Mouse (Mus musculus) midbrain, postnatal 0 days (tissue): ENCODE data around the gene Trak1. TPM values are rescaled to one million over a fixed set of nuclear protein-coding genes. Genes with fewer than 3 reads are reported as not detected.
A peak's percentile ranks its signal among the peaks of the same experiment; 100 is the strongest.

Experiments
- ATAC-seq: fragments of 200-750 bp; cut with Nextera tagmentation; 2 replicates; pipeline ENCODE4 v1.8.0; 2017; ENCODE audit warnings: moderate number of reproducible peaks, mild to moderate bottlenecking, moderate TSS enrichment, moderate library complexity; ENCODE audit not compliant: low FRiP score
- DNase-seq: peaks from one replicate; pipeline ENCODE4 v3.0.0-alpha.2; 2015; ENCODE audit warnings: low spot score
- H3K27ac ChIP-seq: fragments of 300-500 bp; sonication (generic); 2 replicates; pipeline ENCODE4 v1.5.1; 2014; ENCODE audit warnings: low read depth, mild to moderate bottlenecking, low read length, mixed read lengths
- H3K27me3 ChIP-seq: fragments of 300-500 bp; sonication (generic); 2 replicates; pipeline ENCODE4 v1.6.1; 2014; ENCODE audit warnings: low read length, control low read depth, mixed read lengths; ENCODE audit not compliant: insufficient read depth
- H3K36me3 ChIP-seq: fragments of 300-500 bp; sonication (generic); 2 replicates; pipeline ENCODE4 v1.6.1; 2014; ENCODE audit warnings: low read length, control low read depth, mixed read lengths; ENCODE audit not compliant: insufficient read depth
- H3K4me1 ChIP-seq: fragments of 300-500 bp; sonication (generic); 2 replicates; pipeline ENCODE4 v1.6.1; 2014; ENCODE audit warnings: mild to moderate bottlenecking, control low read depth, antibody characterized with exemption, low read length, mixed read lengths; ENCODE audit not compliant: insufficient read depth
- H3K4me2 ChIP-seq: fragments of 300-500 bp; sonication (generic); 2 replicates; pipeline ENCODE4 v1.6.1; 2014; ENCODE audit warnings: low read depth, mild to moderate bottlenecking, low read length, mixed read lengths; ENCODE audit not compliant: poor library complexity, severe bottlenecking
- H3K4me3 ChIP-seq: fragments of 300-500 bp; sonication (generic); 2 replicates; pipeline ENCODE4 v1.5.1; 2014; ENCODE audit warnings: low read depth, mild to moderate bottlenecking, low read length, moderate library complexity
- H3K9ac ChIP-seq: fragments of 300-500 bp; sonication (generic); replicated peaks from 2 replicates; pipeline ENCODE4 v1.6.1; 2014; ENCODE audit warnings: mild to moderate bottlenecking, low read length, moderate library complexity, mixed read lengths; ENCODE audit not compliant: poor library complexity, severe bottlenecking
- H3K9me3 ChIP-seq: fragments of 300-500 bp; sonication (generic); 2 replicates; pipeline ENCODE4 v1.6.1; 2016; ENCODE audit warnings: low read length, control low read depth
- CTCF ChIP-seq: IDR thresholded peaks from 2 replicates; pipeline ENCODE4 v1.5.1; 2016; ENCODE audit warnings: antibody characterized with exemption, mild to moderate bottlenecking
- WGBS: fragments of 180-500 bp; shearing (Covaris S2); extraction: QIAGEN DNeasy Blood & Tissue Kit; methylation state at CpG from one replicate; pipeline ENCODE4 v1.1.7; 2014; 5-methylcytosine and 5-hydroxymethylcytosine counted together
- polyA plus RNA-seq: library from polyadenylated mRNA; unstranded; fragments of >200 nt; fragmentation: Nextera tagmentation; extraction: Ambion mirVana; gene quantifications from 2 replicates; pipeline ENCODE4 v1.2.1, GENCODE M21; 2015
- total RNA-seq: library from RNA; depleted of rRNA; stranded (reverse); fragments of >200 nt; gene quantifications from 2 replicates; pipeline ENCODE4 v1.2.3, GENCODE M21; 2014

Trak1 gene
- total and polyA plus RNA-seq, 2 experiments from 2014 or later: 61.6 to 154 TPM

- TF ChIP-seq CTCF: no peak
- 18% methylated on average over 29 of the region's 29 CpGs for WGBS
- H3K27me3 ChIP-seq: no peaks in the 10 kb centered on the region
- H3K4me3 ChIP-seq: peak overlapping the region; percentile 36
- H3K9ac ChIP-seq: peak overlapping the region; percentile 36; the same call in 1 of the 2 replicates
- H3K4me2 ChIP-seq: peak overlapping the region; percentile 60
- no peaks in the 10 kb centered on the region for H3K36me3 ChIP-seq
- no peaks in the 10 kb centered on the region for H3K4me1 ChIP-seq
- peak; percentile 72; the same call in 1 of the 2 replicates for ATAC-seq
- H3K9me3 ChIP-seq: no peaks in the 10 kb centered on the region
- no peak overlapping the region for H3K27ac ChIP-seq
- peak; percentile 69 for DNase-seq
Measured at GRCm38 (mm10) chr9:121285341-121286324, 11.7 kb upstream of the Trak1 start.

GRCm38 (mm10) chr9:121286325-121286901, 10.9 kb upstream of the Trak1 start:
- Histone ChIP-seq H3K4me2 (peak overlapping the region; percentile 60), H3K4me3 (peak overlapping the region; percentile 36), H3K27me3 (no peaks in the 10 kb centered on the region), H3K27ac (no peak overlapping the region), H3K36me3 (no peaks in the 10 kb centered on the region), H3K9me3 (no peaks in the 10 kb centered on the region), H3K9ac (0 out of 2 replicates have a peak overlapping the region, but pooled peaks have one; percentile 36), H3K4me1 (no peaks in the 10 kb centered on the region)
- WGBS: 73% methylated on average over 3 of the region's 3 CpGs
- no peak for TF ChIP-seq CTCF
- DNase-seq: no peak
- ATAC-seq: no peak

GRCm38 (mm10) chr9:121291275-121291674, 6.0 kb upstream of the Trak1 start:
- TF ChIP-seq CTCF: no peak
- H3K36me3 ChIP-seq: no peaks in the 10 kb centered on the region
- ATAC-seq (no peak), DNase-seq (no peak)
- no peaks in the 10 kb centered on the region for H3K27me3 ChIP-seq
- H3K9me3 ChIP-seq: no peaks in the 10 kb centered on the region
- no peaks in the 10 kb centered on the region for H3K4me1 ChIP-seq
- no peak overlapping the region for H3K4me2 ChIP-seq
- H3K27ac ChIP-seq: no peak overlapping the region
- no peak overlapping the region for H3K9ac ChIP-seq
- no peak overlapping the region for H3K4me3 ChIP-seq
- 73% methylated on average over 2 of the region's 2 CpGs for WGBS

- Histone ChIP-seq H3K9me3 (no peaks in the 10 kb centered on the region), H3K36me3 (no peaks in the 10 kb centered on the region), H3K4me2 (no peak overlapping the region), H3K4me1 (peaks cover 1% of the 10 kb centered on the region), H3K27ac (no peak overlapping the region), H3K9ac (no peak overlapping the region), H3K4me3 (no peak overlapping the region), H3K27me3 (no peaks in the 10 kb centered on the region)
- ATAC-seq: no peak
- 87% methylated on average over 7 of the region's 7 CpGs for WGBS
- DNase-seq: no peak
- TF ChIP-seq CTCF: no peak
Measured at GRCm38 (mm10) chr9:121293187-121293586, 4.1 kb upstream of the Trak1 start.

- no peak overlapping the region for H3K9ac ChIP-seq
- ATAC-seq (no peak), DNase-seq (no peak)
- no peaks in the 10 kb centered on the region for H3K36me3 ChIP-seq
- H3K4me3 ChIP-seq: no peak overlapping the region
- no peak overlapping the region for H3K4me2 ChIP-seq
- no peak for TF ChIP-seq CTCF
- WGBS: 78% methylated on average over 7 of the region's 7 CpGs
- H3K9me3 ChIP-seq: no peaks in the 10 kb centered on the region
- no peak overlapping the region for H3K27ac ChIP-seq
- peaks cover 20% of the 10 kb centered on the region for H3K4me1 ChIP-seq
- H3K27me3 ChIP-seq: no peaks in the 10 kb centered on the region
Measured at GRCm38 (mm10) chr9:121295221-121295620, 2.1 kb upstream of the Trak1 start.

- Histone ChIP-seq H3K4me1 (peaks cover 28% of the 10 kb centered on the region), H3K27ac (0 out of 2 replicates have a peak overlapping the region, but pooled peaks have one; percentile 39), H3K9me3 (no peaks in the 10 kb centered on the region), H3K36me3 (no peaks in the 10 kb centered on the region), H3K27me3 (no peaks in the 10 kb centered on the region), H3K4me2 (peak overlapping the region; percentile 96), H3K9ac (peak overlapping the region; percentile 92), H3K4me3 (peak overlapping the region; percentile 84)
- no peak for TF ChIP-seq CTCF
- 1% methylated on average over 7 of the region's 7 CpGs for WGBS
- ATAC-seq: no peak
- DNase-seq: peak; percentile 27
Measured at GRCm38 (mm10) chr9:121298065-121298398, 730 bp downstream of the Trak1 start.
